Mouse (Mus musculus) liver, adult 2 months (tissue): Measurements from ENCODE around the gene Gm48552. TPM values are rescaled to one million over a fixed set of nuclear protein-coding genes. Genes with fewer than 3 reads are reported as not detected.

Experiments
- DNase-seq: peaks from one replicate; pipeline ENCODE4 v3.0.0-alpha.2; 2011; ENCODE audit warnings: low read depth, low spot score; ENCODE audit errors: extremely low read depth
- H3K27ac ChIP-seq: fragments of 200-500 bp; replicated peaks from 2 replicates; pipeline ENCODE4 v1.5.1; 2012; ENCODE audit warnings: low read depth, mild to moderate bottlenecking, control low read depth, inconsistent platforms, low read length; ENCODE audit not compliant: insufficient read depth
- H3K27me3 ChIP-seq: fragments of 200-500 bp; 2 replicates; pipeline ENCODE4 v1.6.1; 2012; ENCODE audit warnings: mild to moderate bottlenecking, moderate library complexity, low read length, inconsistent platforms; ENCODE audit not compliant: control insufficient read depth, insufficient read depth
- H3K36me3 ChIP-seq: fragments of 200-500 bp; 2 replicates; pipeline ENCODE4 v1.6.1; 2012; ENCODE audit warnings: low read length, inconsistent platforms; ENCODE audit not compliant: control insufficient read depth, insufficient read depth
- H3K4me1 ChIP-seq: fragments of 200-500 bp; 2 replicates; pipeline ENCODE4 v1.6.1; 2011; ENCODE audit warnings: low read length; ENCODE audit not compliant: control insufficient read depth, insufficient read depth
- H3K4me3 ChIP-seq: fragments of 200-500 bp; 2 replicates; pipeline ENCODE4 v1.5.1; 2011; ENCODE audit warnings: low read depth, mild to moderate bottlenecking, control low read depth, low read length, moderate library complexity; ENCODE audit not compliant: insufficient read depth
- H3K79me2 ChIP-seq: fragments of 200-500 bp; 2 replicates; pipeline ENCODE4 v1.6.1; 2012; ENCODE audit warnings: inconsistent platforms, mild to moderate bottlenecking, low read length, moderate library complexity; ENCODE audit not compliant: control insufficient read depth, insufficient read depth
- H3K9ac ChIP-seq: fragments of 200-500 bp; 2 replicates; pipeline ENCODE4 v1.6.1; 2012; ENCODE audit warnings: low read depth, mild to moderate bottlenecking, control low read depth, inconsistent platforms, low read length
- CTCF ChIP-seq: fragments of 200-500 bp; IDR thresholded peaks from 2 replicates; pipeline ENCODE4 v1.5.1; 2011; ENCODE audit warnings: low read depth, low read length, control low read depth
- POLR2A ChIP-seq: fragments of 200-500 bp; IDR thresholded peaks from 2 replicates; pipeline ENCODE4 v1.6.1; 2011; ENCODE audit warnings: low read length, control low read depth; ENCODE audit not compliant: insufficient read depth; ENCODE audit errors: extremely low read depth
- WGBS: fragments of 180-500 bp; shearing (Covaris S2); methylation state at CpG from one replicate; pipeline ENCODE4 v1.1.7; 2018; 5-methylcytosine and 5-hydroxymethylcytosine counted together
- polyA plus RNA-seq: library from polyadenylated mRNA; depleted of rRNA; stranded (reverse); fragments of >200 nt; gene quantifications from 2 replicates; pipeline ENCODE4 v1.2.3, GENCODE M21; 2012
- total RNA-seq: library from RNA; depleted of rRNA; stranded (reverse); fragments of >200 nt; gene quantifications from 2 replicates; pipeline ENCODE4 v1.2.3, GENCODE M21; 2014

Gene Gm48552
- total and polyA plus RNA-seq, 2 experiments: 1.4 TPM; not detected in 1

- H3K79me2 ChIP-seq: peaks cover 10% of the 10 kb centered on the region; the same call in 1 of the 2 replicates
- 16% methylated on average over 4 of the region's 4 CpGs for WGBS
- peaks cover 14% of the 10 kb centered on the region; the same call in 1 of the 2 replicates for H3K36me3 ChIP-seq
- no peaks in the 10 kb centered on the region for H3K27me3 ChIP-seq
- H3K9ac ChIP-seq: peak overlapping the region; percentile 18; the same call in 1 of the 2 replicates
- no peak overlapping the region for H3K4me3 ChIP-seq
- peak overlapping the region; percentile 89 for H3K27ac ChIP-seq
- peak; percentile 54 for DNase-seq
- no peak for TF ChIP-seq CTCF
- TF ChIP-seq POLR2A: no peak
- H3K4me1 ChIP-seq: peaks cover 62% of the 10 kb centered on the region
Observed at GRCm38 (mm10) chr10:81410350-81410749, 21.5 kb downstream of the Gm48552 start.

DNA sequence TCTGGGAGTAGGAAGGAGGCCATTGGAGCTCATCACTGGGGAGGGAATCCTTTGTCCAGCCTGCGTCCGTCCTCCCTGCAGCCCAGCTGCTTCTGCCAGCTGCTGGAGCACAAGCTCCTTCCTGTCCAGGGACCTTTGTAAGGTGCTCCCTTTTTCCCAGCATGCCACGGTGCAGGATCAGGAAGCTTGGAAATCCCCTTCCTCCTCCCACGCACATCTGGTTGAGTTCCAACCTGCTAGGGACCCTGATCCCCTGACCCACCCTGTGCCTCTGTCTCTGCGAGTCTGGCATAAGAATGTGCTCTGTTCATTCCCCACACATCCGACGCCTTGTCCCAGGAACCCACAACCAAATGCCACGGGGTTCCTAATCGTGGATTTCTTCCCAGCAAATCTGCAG lies 22.2 kb downstream of the Gm48552 start:
- H3K9ac ChIP-seq: no peak overlapping the region

DNA sequence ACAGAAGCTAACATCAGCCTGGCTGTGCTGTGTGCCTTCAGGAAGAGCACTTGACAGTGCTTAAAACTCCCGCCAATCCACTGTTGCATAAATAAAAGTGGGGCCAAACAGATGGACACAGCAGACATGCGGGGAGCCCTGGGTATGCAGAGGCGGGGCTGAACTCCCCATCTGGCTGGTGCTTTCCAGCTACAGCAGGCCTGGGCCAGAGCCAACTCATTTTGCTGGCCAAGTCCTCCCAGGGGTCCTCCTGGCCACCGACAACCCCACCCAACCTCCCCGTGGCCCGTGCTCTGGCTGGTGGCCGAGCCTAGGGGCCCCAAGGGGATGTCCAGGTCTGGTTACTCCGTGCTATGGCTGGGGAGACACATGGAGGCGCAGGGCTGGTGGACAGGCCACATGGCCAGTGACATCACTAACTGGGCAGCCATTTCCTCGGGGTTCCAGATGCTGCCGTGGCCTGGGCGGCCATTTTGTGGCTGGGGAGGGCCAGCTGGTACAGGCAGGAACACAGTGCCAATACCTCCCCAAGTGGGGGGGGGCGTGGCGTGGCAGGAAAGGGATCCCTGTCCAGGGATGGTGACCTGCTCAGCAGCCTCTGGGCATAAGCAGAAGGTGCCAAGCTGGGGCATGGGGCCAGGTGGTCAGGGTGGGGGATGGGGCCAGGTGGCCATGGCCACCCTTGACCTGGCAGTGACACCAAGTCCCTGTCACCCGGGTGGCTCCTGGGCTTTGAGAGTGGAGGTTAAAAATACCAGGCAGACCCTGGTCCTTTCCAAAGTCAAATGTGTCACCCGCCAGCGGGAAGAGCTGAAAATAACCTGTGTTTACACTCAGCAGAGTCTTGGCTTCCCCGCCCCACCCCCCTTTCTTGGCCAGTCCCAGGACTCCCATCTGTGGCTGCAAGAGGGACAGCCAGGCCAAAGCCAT lies 22.9 kb downstream of the Gm48552 start:
- Histone ChIP-seq H3K4me3 (peak overlapping the region; percentile 7; the same call in 1 of the 2 replicates), H3K79me2 (peaks cover 21% of the 10 kb centered on the region; the same call in 1 of the 2 replicates), H3K36me3 (peaks cover 6% of the 10 kb centered on the region; the same call in 1 of the 2 replicates), H3K9ac (peak overlapping the region; percentile 57), H3K27ac (peak overlapping the region; percentile 89), H3K4me1 (peaks cover 70% of the 10 kb centered on the region), H3K27me3 (no peaks in the 10 kb centered on the region)
- 13% methylated on average over 18 of the region's 18 CpGs for WGBS
- TF ChIP-seq CTCF: no peak
- TF ChIP-seq POLR2A: no peak
- peak; percentile 95 for DNase-seq

More for the DNA sequence above, 22.2 kb downstream of the Gm48552 start:
- no peak for TF ChIP-seq CTCF
- no peak for TF ChIP-seq POLR2A
- Histone ChIP-seq H3K27me3 (no peaks in the 10 kb centered on the region), H3K36me3 (peaks cover 10% of the 10 kb centered on the region; the same call in 1 of the 2 replicates), H3K4me3 (no peak overlapping the region), H3K4me1 (peaks cover 65% of the 10 kb centered on the region), H3K79me2 (peaks cover 17% of the 10 kb centered on the region; the same call in 1 of the 2 replicates), H3K27ac (peak overlapping the region; percentile 89)
- DNase-seq: no peak
- WGBS: 54% methylated on average over 9 of the region's 9 CpGs

- DNase-seq: no peak
- Histone ChIP-seq H3K27ac (peak overlapping the region; percentile 89), H3K9ac (peak overlapping the region; percentile 55), H3K4me1 (peaks cover 77% of the 10 kb centered on the region), H3K27me3 (no peaks in the 10 kb centered on the region), H3K36me3 (peaks cover 2% of the 10 kb centered on the region; the same call in 1 of the 2 replicates), H3K4me3 (peak overlapping the region; percentile 7; the same call in 1 of the 2 replicates), H3K79me2 (peaks cover 29% of the 10 kb centered on the region; the same call in 1 of the 2 replicates)
- TF ChIP-seq CTCF (no peak), POLR2A (no peak)
- 59% methylated on average over 16 of the region's 16 CpGs for WGBS
Observed at GRCm38 (mm10) chr10:81412586-81413309, 23.9 kb downstream of the Gm48552 start.

- Histone ChIP-seq H3K36me3 (no peaks in the 10 kb centered on the region), H3K79me2 (peaks cover 29% of the 10 kb centered on the region; the same call in 1 of the 2 replicates), H3K27me3 (no peaks in the 10 kb centered on the region), H3K9ac (peak overlapping the region; percentile 86), H3K4me3 (peak overlapping the region; percentile 59), H3K4me1 (peaks cover 79% of the 10 kb centered on the region), H3K27ac (peak overlapping the region; percentile 89)
- TF ChIP-seq CTCF (no peak), POLR2A (no peak)
- 14% methylated on average over 26 of the region's 26 CpGs for WGBS
- peak; percentile 49 for DNase-seq
Observed at GRCm38 (mm10) chr10:81413310-81414261, 24.8 kb downstream of the Gm48552 start.
